Mouse (Mus musculus): ENCODE measurements around the gene Ip6k3.

DNA sequence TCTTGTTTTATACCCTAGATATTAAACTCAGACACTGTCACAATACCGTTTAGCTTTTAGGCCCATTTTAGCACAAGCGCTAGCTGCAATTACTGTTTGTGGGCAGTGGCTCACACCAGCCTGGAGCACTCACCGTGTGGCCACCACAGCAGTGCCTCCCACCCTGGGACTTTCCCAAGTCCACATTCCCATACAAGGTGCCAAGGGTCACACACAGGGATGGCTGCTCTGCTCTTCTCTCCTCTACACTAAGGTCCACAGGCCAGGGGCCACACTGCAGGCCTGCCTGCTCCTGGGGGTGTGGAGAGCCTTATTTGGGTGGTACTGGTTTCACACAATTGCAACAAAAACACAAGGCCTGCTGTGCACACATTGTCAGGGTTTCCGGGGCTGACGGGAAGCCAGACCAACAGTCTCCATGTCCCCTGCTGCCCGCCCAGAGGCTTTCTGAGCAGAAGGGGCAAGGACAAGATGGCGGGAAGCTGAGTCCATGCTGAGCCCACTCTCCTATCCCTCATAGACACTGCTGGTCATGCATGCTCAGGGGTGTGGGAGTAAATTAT, 43.7 kb downstream of the Ip6k3 start:
- TF ChIP-seq CHD2 (IDR thresholded peaks at IDR 0.05; ENCODE audit: low read depth, low read length) = no peak
- TF ChIP-seq ZNF384 (IDR thresholded peaks at IDR 0.05; ENCODE audit: low read depth, low read length) = no peak
- TF ChIP-seq ZC3H11A (IDR thresholded peaks at IDR 0.05; ENCODE audit: borderline replicate concordance, low read depth, low read length) = no peak
- no peak for TF ChIP-seq MAFK (IDR thresholded peaks at IDR 0.05; ENCODE audit: insufficient read depth, low read depth, low read length)
- TF ChIP-seq HCFC1 (IDR thresholded peaks at IDR 0.05; ENCODE audit: borderline replicate concordance, insufficient read depth, low read length) = no peak

All from ES-E14 (cell line).